Mouse (Mus musculus): ENCODE results near the gene Slc35b1. TPM values are rescaled to one million over a fixed set of nuclear protein-coding genes. Genes with fewer than 3 reads are reported as not detected.

Gene Slc35b1
- 138 and 139 TPM in 2 replicates for polyA plus RNA-seq (2015; fragmentation: Nextera tagmentation; extraction: Ambion mirVana)

- under 1% methylated on average over 42 of the region's 42 CpGs for WGBS
- peak within 1 kb of the TSS; percentile 83 for H3K9ac ChIP-seq
- H3K4me3 ChIP-seq = peak within 1 kb of the TSS; percentile 63
- H3K27me3 ChIP-seq = no peaks in the 10 kb centered on the region
- peak within 1 kb of the TSS; percentile 77 for H3K4me2 ChIP-seq
- peak within 1 kb of the TSS; percentile 92 for H3K27ac ChIP-seq (replicated peaks)
- H3K4me1 ChIP-seq (replicated peaks) = peaks cover 17% of the 10 kb centered on the region
- H3K36me3 ChIP-seq = peaks cover 41% of the 10 kb centered on the region
- H3K9me3 ChIP-seq = no peaks in the 10 kb centered on the region
- peak; percentile 96 for ATAC-seq (ENCODE audit: low read depth)
Measured at GRCm38 (mm10) chr11:95384319-95384972, at the start of gene Slc35b1. TSS of gene Slc35b1 (plus strand) at chr11:95384692.

- no peaks in the 10 kb centered on the region for H3K36me3 ChIP-seq
- H3K9ac ChIP-seq = peak within 1 kb of the TSS; percentile 80
- 1% methylated on average over 21 of the region's 27 CpGs for WGBS
- no peak within 1 kb of the TSS; the same call in 1 of the 2 replicates for H3K27ac ChIP-seq (replicated peaks)
- peak within 1 kb of the TSS; percentile 97 for H3K4me2 ChIP-seq
- H3K4me3 ChIP-seq = peak within 1 kb of the TSS; percentile 90
- ATAC-seq (ENCODE audit: low read depth) = peak; percentile 97
- peaks cover 40% of the 10 kb centered on the region for H3K4me1 ChIP-seq (replicated peaks)
- H3K9me3 ChIP-seq = no peaks in the 10 kb centered on the region
- 0 out of 2 replicates have a peak, but pooled peaks cover 6% of the 10 kb centered on the region for H3K27me3 ChIP-seq
Measured at GRCm38 (mm10) chr11:95336568-95337128, 47.8 kb upstream of the Slc35b1 start, which contains the start of gene Fam117a. TSS of gene Fam117a (plus strand) at chr11:95337018.

- no peak overlapping the region; the same call in 1 of the 2 replicates for H3K27ac ChIP-seq (replicated peaks)
- H3K4me3 ChIP-seq = peak overlapping the region; percentile 90
- H3K36me3 ChIP-seq = no peaks in the 10 kb centered on the region
- H3K4me2 ChIP-seq = peak overlapping the region; percentile 97
- peak; percentile 79 for ATAC-seq (ENCODE audit: low read depth)
- under 1% methylated on average over 43 of the region's 50 CpGs for WGBS
- no peaks in the 10 kb centered on the region for H3K9me3 ChIP-seq
- H3K4me1 ChIP-seq (replicated peaks) = peaks cover 40% of the 10 kb centered on the region
- H3K9ac ChIP-seq = peak overlapping the region; percentile 80
- 0 out of 2 replicates have a peak, but pooled peaks cover 6% of the 10 kb centered on the region for H3K27me3 ChIP-seq
Measured at GRCm38 (mm10) chr11:95337129-95337813, 47.2 kb upstream of the Slc35b1 start.

GRCm38 (mm10) chr11:95337846-95338342, 46.6 kb upstream of the Slc35b1 start:
- peak overlapping the region; percentile 80 for H3K9ac ChIP-seq

GRCm38 (mm10) chr11:95339471-95340021, 44.9 kb upstream of the Slc35b1 start:
- Histone ChIP-seq H3K9me3 (no peaks in the 10 kb centered on the region), H3K4me2 (peak overlapping the region; percentile 97), H3K27me3 (0 out of 2 replicates have a peak, but pooled peaks cover 6% of the 10 kb centered on the region), H3K36me3 (no peaks in the 10 kb centered on the region), H3K27ac (replicated peaks) (peak overlapping the region; percentile 42; the same call in 1 of the 2 replicates), H3K9ac (no peak overlapping the region; the same call in 1 of the 2 replicates), H3K4me3 (peak overlapping the region; percentile 18), H3K4me1 (replicated peaks) (peaks cover 50% of the 10 kb centered on the region)
- no peak for ATAC-seq (ENCODE audit: low read depth)
- 6% methylated on average over 14 of the region's 14 CpGs for WGBS

More at GRCm38 (mm10) chr11:95337846-95338342, 46.6 kb upstream of the Slc35b1 start:
- Histone ChIP-seq H3K27ac (replicated peaks) (no peak overlapping the region), H3K27me3 (0 out of 2 replicates have a peak, but pooled peaks cover 6% of the 10 kb centered on the region), H3K4me3 (peak overlapping the region; percentile 90), H3K36me3 (no peaks in the 10 kb centered on the region), H3K4me1 (replicated peaks) (peaks cover 42% of the 10 kb centered on the region), H3K4me2 (peak overlapping the region; percentile 97), H3K9me3 (no peaks in the 10 kb centered on the region)
- WGBS = 22% methylated on average over 9 of the region's 9 CpGs
- ATAC-seq (ENCODE audit: low read depth) = no peak

GRCm38 (mm10) chr11:95340259-95340658, 44.2 kb upstream of the Slc35b1 start:
- 0 out of 2 replicates have a peak overlapping the region, but pooled peaks have one; percentile 18 for H3K4me3 ChIP-seq
- 0 out of 2 replicates have a peak, but pooled peaks cover 6% of the 10 kb centered on the region for H3K27me3 ChIP-seq
- no peaks in the 10 kb centered on the region for H3K9me3 ChIP-seq
- peaks cover 57% of the 10 kb centered on the region for H3K4me1 ChIP-seq (replicated peaks)
- 65% methylated on average over 1 of the region's 1 CpGs for WGBS
- H3K9ac ChIP-seq = no peak overlapping the region
- H3K4me2 ChIP-seq = peak overlapping the region; percentile 97
- H3K36me3 ChIP-seq = no peaks in the 10 kb centered on the region
- no peak for ATAC-seq (ENCODE audit: low read depth)
- no peak overlapping the region for H3K27ac ChIP-seq (replicated peaks)

GRCm38 (mm10) chr11:95340664-95341063, 43.8 kb upstream of the Slc35b1 start:
- H3K9ac ChIP-seq = no peak overlapping the region
- 32% methylated on average over 5 of the region's 5 CpGs for WGBS
- H3K27ac ChIP-seq (replicated peaks) = no peak overlapping the region
- H3K4me3 ChIP-seq = no peak overlapping the region
- H3K36me3 ChIP-seq = no peaks in the 10 kb centered on the region
- no peaks in the 10 kb centered on the region for H3K9me3 ChIP-seq
- H3K4me1 ChIP-seq (replicated peaks) = peaks cover 58% of the 10 kb centered on the region
- 0 out of 2 replicates have a peak, but pooled peaks cover 6% of the 10 kb centered on the region for H3K27me3 ChIP-seq
- H3K4me2 ChIP-seq = no peak overlapping the region
- no peak for ATAC-seq (ENCODE audit: low read depth)

GRCm38 (mm10) chr11:95343180-95343579, 41.3 kb upstream of the Slc35b1 start:
- no peak overlapping the region for H3K4me2 ChIP-seq
- no peaks in the 10 kb centered on the region for H3K9me3 ChIP-seq
- ATAC-seq (ENCODE audit: low read depth) = no peak
- H3K27ac ChIP-seq (replicated peaks) = no peak overlapping the region
- 0 out of 2 replicates have a peak overlapping the region, but pooled peaks have one; percentile 9 for H3K9ac ChIP-seq
- no peaks in the 10 kb centered on the region for H3K27me3 ChIP-seq
- no peaks in the 10 kb centered on the region for H3K36me3 ChIP-seq
- no peak overlapping the region for H3K4me3 ChIP-seq
- WGBS = 67% methylated on average over 4 of the region's 4 CpGs
- peaks cover 42% of the 10 kb centered on the region for H3K4me1 ChIP-seq (replicated peaks)

GRCm38 (mm10) chr11:95344181-95344580, 40.3 kb upstream of the Slc35b1 start:
- peaks cover 32% of the 10 kb centered on the region for H3K4me1 ChIP-seq (replicated peaks)
- no peak overlapping the region for H3K27ac ChIP-seq (replicated peaks)
- H3K27me3 ChIP-seq = no peaks in the 10 kb centered on the region
- H3K4me3 ChIP-seq = no peak overlapping the region
- H3K9ac ChIP-seq = no peak overlapping the region
- no peaks in the 10 kb centered on the region for H3K9me3 ChIP-seq
- ATAC-seq (ENCODE audit: low read depth) = no peak
- H3K36me3 ChIP-seq = no peaks in the 10 kb centered on the region
- no peak overlapping the region for H3K4me2 ChIP-seq
- WGBS = 36% methylated on average over 2 of the region's 2 CpGs

GRCm38 (mm10) chr11:95350289-95350688, 34.2 kb upstream of the Slc35b1 start:
- Histone ChIP-seq H3K9me3 (no peaks in the 10 kb centered on the region), H3K27me3 (no peaks in the 10 kb centered on the region), H3K27ac (replicated peaks) (no peak overlapping the region), H3K4me2 (no peak overlapping the region), H3K4me3 (no peak overlapping the region), H3K36me3 (no peaks in the 10 kb centered on the region), H3K4me1 (replicated peaks) (peaks cover 1% of the 10 kb centered on the region; the same call in 1 of the 2 replicates), H3K9ac (peak overlapping the region; percentile 22; the same call in 1 of the 2 replicates)
- ATAC-seq (ENCODE audit: low read depth) = no peak
- 71% methylated on average over 6 of the region's 6 CpGs for WGBS

GRCm38 (mm10) chr11:95350960-95351359, 33.5 kb upstream of the Slc35b1 start:
- no peak overlapping the region for H3K4me3 ChIP-seq

More at GRCm38 (mm10) chr11:95350960-95351359, 33.5 kb upstream of the Slc35b1 start:
- no peaks in the 10 kb centered on the region for H3K36me3 ChIP-seq
- no peak for ATAC-seq (ENCODE audit: low read depth)
- peaks cover under 1% of the 10 kb centered on the region; the same call in 1 of the 2 replicates for H3K4me1 ChIP-seq (replicated peaks)
- no peak overlapping the region for H3K9ac ChIP-seq
- no peaks in the 10 kb centered on the region for H3K27me3 ChIP-seq
- H3K4me2 ChIP-seq = no peak overlapping the region
- 94% methylated on average over 3 of the region's 3 CpGs for WGBS
- H3K9me3 ChIP-seq = no peaks in the 10 kb centered on the region
- no peak overlapping the region for H3K27ac ChIP-seq (replicated peaks)

All from neural tube, embryonic 13.5 days (tissue).